Mouse (Mus musculus) CH12.LX (cell line): ENCODE results near the gene Tcaf1. TPM values are rescaled to one million over a fixed set of nuclear protein-coding genes. Genes with fewer than 3 reads are reported as not detected.

ENCODE experiments used
- DNase-seq: peaks from one replicate; pipeline ENCODE4 v3.0.0-alpha.2; 2013; ENCODE audit errors: extremely low read depth
- H3K27ac ChIP-seq: 2 replicates; pipeline ENCODE4 v1.5.1; 2012; ENCODE audit warnings: low read depth, mild to moderate bottlenecking, control low read depth, moderate library complexity; ENCODE audit not compliant: insufficient read depth
- H3K27me3 ChIP-seq: replicated peaks from 2 replicates; pipeline ENCODE3; 2012; ENCODE audit warnings: inconsistent platforms
- H3K36me3 ChIP-seq, 2 experiments: replicated peaks in 1 of 2; 2 replicates each; pipeline versions ENCODE3 to v1.6.1; 2012; ENCODE audit warnings: inconsistent platforms in 1 of 2, low read length in 1 of 2, mild to moderate bottlenecking in 1 of 2, mixed read lengths in 1 of 2, moderate library complexity in 1 of 2; ENCODE audit not compliant: control insufficient read depth in 1 of 2, insufficient read depth in 1 of 2
- H3K4me1 ChIP-seq, 2 experiments: 2 replicates each; pipeline ENCODE4 v1.6.1; 2012; ENCODE audit warnings: inconsistent platforms in 1 of 2, moderate library complexity in 1 of 2; ENCODE audit not compliant: insufficient read depth in 2 of 2, control insufficient read depth in 1 of 2
- H3K4me2 ChIP-seq: 2 replicates; pipeline ENCODE4 v1.6.1; 2012; ENCODE audit warnings: low read depth, mild to moderate bottlenecking, control low read depth; ENCODE audit not compliant: poor library complexity, insufficient read depth, severe bottlenecking
- H3K4me3 ChIP-seq, 3 experiments: fragments of 150-350 bp in 1 of 3; sonication (generic) in 1 of 3; replicated peaks in 1 of 3; 2 replicates each; pipeline versions ENCODE3 to v1.5.1; 2011 to 2012; ENCODE audit warnings: low read depth in 2 of 3, low read length in 2 of 3, mild to moderate bottlenecking in 2 of 3, moderate library complexity in 2 of 3, control low read depth in 1 of 3, improper control_type of control experiment in 1 of 3, inconsistent platforms in 1 of 3, mixed read lengths in 1 of 3; ENCODE audit not compliant: poor library complexity in 1 of 3
- H3K79me2 ChIP-seq: replicated peaks from 2 replicates; pipeline ENCODE4 v1.6.1; 2012; ENCODE audit warnings: mild to moderate bottlenecking, moderate library complexity; ENCODE audit not compliant: control insufficient read depth, poor library complexity, insufficient read depth, severe bottlenecking; ENCODE audit errors: extremely low read depth
- H3K9ac ChIP-seq: 2 replicates; pipeline ENCODE4 v1.6.1; 2012; ENCODE audit warnings: low read depth, mild to moderate bottlenecking, control low read depth, moderate library complexity; ENCODE audit not compliant: insufficient read depth
- H3K9me3 ChIP-seq: replicated peaks from 2 replicates; pipeline ENCODE3; 2012; ENCODE audit warnings: low read length, inconsistent platforms, mixed read lengths
- BHLHE40 ChIP-seq: IDR thresholded peaks from 2 replicates; pipeline ENCODE4 v1.6.1; 2011; ENCODE audit warnings: mild to moderate bottlenecking, low read depth, low read length, improper control_type of control experiment
- CHD1 ChIP-seq: IDR thresholded peaks from 2 replicates; pipeline ENCODE4 v1.6.1; 2012; ENCODE audit warnings: low read depth, low read length, improper control_type of control experiment, inconsistent platforms
- CHD2 ChIP-seq: IDR thresholded peaks from 2 replicates; pipeline ENCODE4 v1.6.1; 2011; ENCODE audit warnings: low read length, improper control_type of control experiment
- CTCF ChIP-seq, 2 experiments: IDR thresholded peaks in 1 of 2; conservative IDR thresholded peaks in 1 of 2; 2 replicates each; pipeline ENCODE4 v1.5.1; 2011 to 2012; ENCODE audit warnings: low read depth in 2 of 2, low read length in 2 of 2, improper control_type of control experiment in 1 of 2, inconsistent platforms in 1 of 2, mild to moderate bottlenecking in 1 of 2, moderate library complexity in 1 of 2
- E2F4 ChIP-seq: IDR thresholded peaks from 2 replicates; pipeline ENCODE4 v1.6.1; 2011; ENCODE audit warnings: low read depth, low read length, improper control_type of control experiment; ENCODE audit not compliant: insufficient replicate concordance
- ELF1 ChIP-seq: IDR thresholded peaks from 2 replicates; pipeline ENCODE4 v1.6.1; 2014; ENCODE audit warnings: low read depth, mild to moderate bottlenecking, inconsistent platforms, low read length, improper control_type of control experiment
- EP300 ChIP-seq: IDR thresholded peaks from 2 replicates; pipeline ENCODE4 v1.6.1; 2011; ENCODE audit warnings: low read length, improper control_type of control experiment
- HCFC1 ChIP-seq: IDR thresholded peaks from 2 replicates; pipeline ENCODE4 v1.6.1; 2012; ENCODE audit warnings: low read depth, mild to moderate bottlenecking, inconsistent platforms, low read length, improper control_type of control experiment
- JUN ChIP-seq: IDR thresholded peaks from 2 replicates; pipeline ENCODE4 v1.6.1; 2011; ENCODE audit warnings: low read depth, mild to moderate bottlenecking, low read length, improper control_type of control experiment, moderate library complexity; ENCODE audit not compliant: insufficient read depth
- JUND ChIP-seq: conservative IDR thresholded peaks from 2 replicates; pipeline ENCODE4 v1.6.1; 2011; ENCODE audit warnings: low read depth, low read length, improper control_type of control experiment
- KAT2A ChIP-seq: IDR thresholded peaks from 2 replicates; pipeline ENCODE4 v1.6.1; 2012; ENCODE audit warnings: low read length, improper control_type of control experiment, inconsistent platforms; ENCODE audit not compliant: insufficient replicate concordance
- MAFK ChIP-seq: IDR thresholded peaks from 2 replicates; pipeline ENCODE4 v1.6.1; 2011; ENCODE audit warnings: low read length, improper control_type of control experiment; ENCODE audit not compliant: insufficient replicate concordance
- MAZ ChIP-seq: IDR thresholded peaks from 2 replicates; pipeline ENCODE4 v1.6.1; 2012; ENCODE audit warnings: low read depth, mild to moderate bottlenecking, inconsistent platforms, low read length, improper control_type of control experiment, moderate library complexity
- MEF2A ChIP-seq: IDR thresholded peaks from 2 replicates; pipeline ENCODE4 v1.6.1; 2014; ENCODE audit warnings: low read depth, mild to moderate bottlenecking, inconsistent platforms, low read length, improper control_type of control experiment, borderline replicate concordance
- MXI1 ChIP-seq: IDR thresholded peaks from 2 replicates; pipeline ENCODE4 v1.6.1; 2011; ENCODE audit warnings: mild to moderate bottlenecking, low read depth, low read length, improper control_type of control experiment
- MYC ChIP-seq: IDR thresholded peaks from 2 replicates; pipeline ENCODE4 v1.6.1; 2011; ENCODE audit warnings: low read depth, mild to moderate bottlenecking, improper control_type of control experiment, low read length
- NELFE ChIP-seq: IDR thresholded peaks from 2 replicates; pipeline ENCODE4 v1.6.1; 2011; ENCODE audit warnings: low read depth, low read length, improper control_type of control experiment
- NRF1 ChIP-seq: IDR thresholded peaks from 2 replicates; pipeline ENCODE4 v1.6.1; 2014; ENCODE audit warnings: low read depth, mild to moderate bottlenecking, inconsistent platforms, low read length, improper control_type of control experiment, moderate library complexity
- PAX5 ChIP-seq: IDR thresholded peaks from 2 replicates; pipeline ENCODE4 v1.6.1; 2012; ENCODE audit warnings: low read length, inconsistent platforms, mixed read lengths
- POLR2A ChIP-seq: IDR thresholded peaks from 2 replicates; pipeline ENCODE4 v1.6.1; 2011; ENCODE audit warnings: low read depth, mild to moderate bottlenecking, improper control_type of control experiment, low read length
- TBP ChIP-seq: conservative IDR thresholded peaks from 2 replicates; pipeline ENCODE4 v1.6.1; 2011; ENCODE audit warnings: low read depth, low read length, improper control_type of control experiment
- TCF12 ChIP-seq: IDR thresholded peaks from 2 replicates; pipeline ENCODE4 v1.6.1; 2014; ENCODE audit warnings: low read depth, mild to moderate bottlenecking, inconsistent platforms, low read length, improper control_type of control experiment
- UBTF ChIP-seq: IDR thresholded peaks from 2 replicates; pipeline ENCODE4 v1.6.1; 2012; ENCODE audit warnings: low read depth, mild to moderate bottlenecking, inconsistent platforms, low read length, improper control_type of control experiment, moderate library complexity
- USF1 ChIP-seq: IDR thresholded peaks from 2 replicates; pipeline ENCODE4 v1.6.1; 2014; ENCODE audit warnings: low read depth, mild to moderate bottlenecking, inconsistent platforms, low read length, improper control_type of control experiment
- USF2 ChIP-seq: conservative IDR thresholded peaks from 2 replicates; pipeline ENCODE4 v1.6.1; 2011; ENCODE audit warnings: low read depth, low read length, improper control_type of control experiment
- ZC3H11A ChIP-seq: IDR thresholded peaks from 2 replicates; pipeline ENCODE4 v1.6.1; 2012; ENCODE audit warnings: low read depth, mild to moderate bottlenecking, inconsistent platforms, low read length, improper control_type of control experiment
- ZMIZ1 ChIP-seq: IDR thresholded peaks from 2 replicates; pipeline ENCODE4 v1.6.1; 2012; ENCODE audit warnings: low read depth, mild to moderate bottlenecking, inconsistent platforms, low read length, improper control_type of control experiment
- dilution Hi-C: fragments of 300-500 bp; cut with MboI; formaldehyde crosslinking; loops from 2 replicates; pipeline ENCODE4 v1.14.3; 2020; ENCODE audit warnings: low sequenced_read_pairs; ENCODE audit not compliant: extremely low pct_unique_long_range_greater_than_20kb, extremely low pct_ligation_motif_present
- in situ Hi-C: fragments of 300-500 bp; cut with MboI; formaldehyde crosslinking; loops from 3 replicates; pipeline ENCODE4 v1.14.3; 2019; ENCODE audit warnings: low sequenced_read_pairs, low pct_ligation_motif_present, low pct_unique_long_range_greater_than_20kb, mixed read lengths
- polyA plus RNA-seq: library from polyadenylated mRNA; unstranded; fragments of >175 nt; gene quantifications from 2 replicates; pipeline ENCODE4 v1.2.1, GENCODE M21; 2012; ENCODE audit warnings: low read depth; ENCODE audit not compliant: insufficient read length
- total RNA-seq, 2 experiments: library from RNA; depleted of rRNA; stranded (reverse); fragments of 300-350 nt in 1 of 2; fragments of >200 nt in 1 of 2; gene quantifications; 2 replicates each; pipeline ENCODE4 v1.2.3; 2012 to 2014

The Tcaf1 gene
- total RNA-seq (2012; rRNA removed): not detected in 2 replicates
- not detected in 2 replicates for total RNA-seq (2014; rRNA removed)
- polyA plus RNA-seq: not detected in 2 replicates

- no peak within 1 kb of the TSS for H3K9ac ChIP-seq
- no peaks in the 10 kb centered on the region for H3K27me3 ChIP-seq
- in situ Hi-C loops: no loop called here
- H3K27ac ChIP-seq: no peak within 1 kb of the TSS
- no peaks in the 10 kb centered on the region for H3K36me3 ChIP-seq
- no peak for DNase-seq
- dilution Hi-C loops: no loop called here
- H3K4me1 ChIP-seq: no peaks in the 10 kb centered on the region
- H3K9me3 ChIP-seq: no peaks in the 10 kb centered on the region
- H3K4me2 ChIP-seq: no peak within 1 kb of the TSS
- no peak for TF ChIP-seq BHLHE40
- TF ChIP-seq E2F4: no peak
- no peak for TF ChIP-seq POLR2A
- no peak for TF ChIP-seq CHD2
- TF ChIP-seq TBP: no peak
- TF ChIP-seq EP300: no peak
- TF ChIP-seq UBTF: no peak
- TF ChIP-seq MEF2A: no peak
- no peak for TF ChIP-seq JUND
- no peak for TF ChIP-seq PAX5
- no peak for TF ChIP-seq ELF1
- TF ChIP-seq KAT2A: no peak
- TF ChIP-seq USF1: no peak
- no peak for TF ChIP-seq JUN
- no peak for TF ChIP-seq ZMIZ1
- no peaks in the 10 kb centered on the region for H3K79me2 ChIP-seq
- no peak within 1 kb of the TSS for H3K4me3 ChIP-seq
Observed at GRCm38 (mm10) chr6:42709291-42710211, at the start of gene Tcaf1. TSS of gene Tcaf1 (minus strand) at chr6:42710088.

- no peak within 1 kb of the TSS for H3K4me2 ChIP-seq
- no peaks in the 10 kb centered on the region for H3K79me2 ChIP-seq
- TF ChIP-seq CTCF (conservative IDR thresholded peaks at IDR 0.05 in 1 of 2, IDR thresholded peaks at IDR 0.05 in 1 of 2; ENCODE audit: low read depth in 2 of 2, low read length in 2 of 2) (no peak), JUN (no peak), EP300 (no peak), E2F4 (no peak), TCF12 (no peak), MAZ (no peak), NELFE (no peak), MEF2A (no peak), ZC3H11A (no peak), NRF1 (no peak), MYC (no peak), ZMIZ1 (no peak), MXI1 (no peak), CHD1 (no peak), BHLHE40 (no peak), USF2 (no peak), HCFC1 (no peak), MAFK (no peak), USF1 (no peak), POLR2A (no peak)
- in situ Hi-C loops: no loop called here
- H3K36me3 ChIP-seq: no peaks in the 10 kb centered on the region
- dilution Hi-C loops: no loop called here
- H3K9ac ChIP-seq: no peak within 1 kb of the TSS
- H3K27me3 ChIP-seq: no peaks in the 10 kb centered on the region
- no peak for DNase-seq
- H3K4me3 ChIP-seq: no peak within 1 kb of the TSS
- no peak within 1 kb of the TSS for H3K27ac ChIP-seq
- H3K4me1 ChIP-seq: no peaks in the 10 kb centered on the region
- no peaks in the 10 kb centered on the region for H3K9me3 ChIP-seq
Observed at GRCm38 (mm10) chr6:42756104-42756503, 46.2 kb upstream of the Tcaf1 start, which contains the start of gene Olfr38. TSS of gene Olfr38 (plus strand) at chr6:42756404.
